Mouse (Mus musculus) heart, embryonic 11.5 days (tissue): Measurements from ENCODE around the gene Prpf4. TPM values are rescaled to one million over a fixed set of nuclear protein-coding genes. Genes with fewer than 3 reads are reported as not detected.

Experiments used
- ATAC-seq: fragments of 200-750 bp; cut with Nextera tagmentation; replicated peaks from 2 replicates; pipeline ENCODE4 v1.8.0; 2017; ENCODE audit warnings: moderate library complexity; ENCODE audit not compliant: insufficient number of reproducible peaks, low FRiP score, low TSS enrichment
- H3K27ac ChIP-seq: fragments of 300-500 bp; sonication (generic); 2 replicates; pipeline ENCODE4 v1.5.1; 2014; ENCODE audit warnings: mild to moderate bottlenecking, low read depth, low read length
- H3K27me3 ChIP-seq: fragments of 300-500 bp; sonication (generic); 2 replicates; pipeline ENCODE4 v1.6.1; 2014; ENCODE audit warnings: mild to moderate bottlenecking, low read length, mixed read lengths; ENCODE audit not compliant: control insufficient read depth, insufficient read depth
- H3K36me3 ChIP-seq: fragments of 300-500 bp; sonication (generic); 2 replicates; pipeline ENCODE4 v1.6.1; 2014; ENCODE audit warnings: mild to moderate bottlenecking, low read length, moderate library complexity, mixed read lengths; ENCODE audit not compliant: control insufficient read depth, insufficient read depth
- H3K4me1 ChIP-seq: fragments of 300-500 bp; sonication (generic); 2 replicates; pipeline ENCODE4 v1.6.1; 2014; ENCODE audit warnings: low read length; ENCODE audit not compliant: control insufficient read depth, insufficient read depth
- H3K4me2 ChIP-seq: fragments of 300-500 bp; sonication (generic); 2 replicates; pipeline ENCODE4 v1.6.1; 2014; ENCODE audit warnings: mild to moderate bottlenecking, moderate library complexity
- H3K4me3 ChIP-seq: fragments of 300-500 bp; sonication (generic); 2 replicates; pipeline ENCODE4 v1.5.1; 2014; ENCODE audit warnings: low read depth, low read length
- H3K9ac ChIP-seq: fragments of 300-500 bp; sonication (generic); 2 replicates; pipeline ENCODE4 v1.6.1; 2014; ENCODE audit warnings: mild to moderate bottlenecking, low read depth, low read length, moderate library complexity
- H3K9me3 ChIP-seq: fragments of 300-500 bp; sonication (generic); replicated peaks from 2 replicates; pipeline ENCODE4 v1.6.1; 2016; ENCODE audit warnings: low read length; ENCODE audit not compliant: control insufficient read depth
- WGBS: fragments of 180-500 bp; shearing (Covaris S2); extraction: QIAGEN DNeasy Blood & Tissue Kit; methylation state at CpG from one replicate; pipeline ENCODE4 v1.1.7; 2014; ENCODE audit not compliant: insufficient replicate concordance; 5-methylcytosine and 5-hydroxymethylcytosine counted together
- polyA plus RNA-seq: library from polyadenylated mRNA; unstranded; fragments of >200 nt; fragmentation: Nextera tagmentation; extraction: Ambion mirVana; gene quantifications from 2 replicates; pipeline ENCODE4 v1.2.1, GENCODE M21; 2014

Prpf4 gene
- polyA plus RNA-seq, 1 experiment from 2014 or later: 17.0 TPM

DNA sequence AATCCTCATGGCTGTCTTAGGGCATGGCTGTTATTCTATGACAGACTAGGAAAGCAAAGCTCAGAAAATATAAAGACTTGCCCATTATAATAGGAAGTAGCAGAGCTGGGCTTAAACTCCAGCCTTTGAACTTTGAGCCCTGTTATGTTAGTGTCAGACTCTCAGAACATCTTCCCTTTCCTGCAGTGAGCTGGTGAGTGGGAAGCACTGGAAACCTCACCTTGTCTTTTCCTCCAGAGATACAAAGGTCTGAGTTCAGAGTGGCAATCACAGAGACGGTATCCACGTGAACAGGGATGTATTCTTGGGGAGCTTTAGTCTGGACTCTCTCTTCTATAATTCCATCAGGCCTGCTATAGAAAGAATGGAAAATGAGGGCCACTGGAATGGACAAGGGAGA is 54.5 kb downstream of the Prpf4 start:
- no peaks in the 10 kb centered on the region for H3K27me3 ChIP-seq
- no peak overlapping the region for H3K4me2 ChIP-seq
- no peaks in the 10 kb centered on the region for H3K4me1 ChIP-seq
- no peak for ATAC-seq
- H3K36me3 ChIP-seq: no peaks in the 10 kb centered on the region
- 79% methylated on average over 2 of the region's 2 CpGs for WGBS
- no peaks in the 10 kb centered on the region for H3K9me3 ChIP-seq
- no peak overlapping the region for H3K27ac ChIP-seq
- no peak overlapping the region for H3K9ac ChIP-seq
- no peak overlapping the region for H3K4me3 ChIP-seq

DNA sequence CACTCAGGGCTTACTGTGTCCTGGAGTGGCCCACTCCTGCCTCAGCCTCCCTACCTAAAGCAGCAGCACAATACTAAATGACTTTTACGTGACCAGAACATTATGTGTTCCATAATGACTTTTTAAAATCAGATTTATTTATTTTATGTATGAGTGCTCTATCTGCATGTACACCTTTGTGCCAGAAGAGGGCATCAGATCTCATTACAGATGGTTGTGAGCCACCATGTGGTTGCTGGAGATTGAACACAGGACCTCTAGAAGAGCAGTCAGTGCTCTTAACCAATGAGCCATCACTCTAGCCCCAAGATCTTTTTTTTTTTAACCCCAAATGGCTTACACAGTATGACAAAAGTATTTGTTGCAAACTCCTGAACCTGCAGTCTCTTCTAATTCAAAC is 59.6 kb downstream of the Prpf4 start:
- Histone ChIP-seq H3K4me1 (no peaks in the 10 kb centered on the region), H3K27me3 (no peaks in the 10 kb centered on the region), H3K4me3 (no peak overlapping the region), H3K9ac (no peak overlapping the region), H3K36me3 (no peaks in the 10 kb centered on the region), H3K27ac (no peak overlapping the region), H3K9me3 (no peaks in the 10 kb centered on the region), H3K4me2 (no peak overlapping the region)
- ATAC-seq: no peak
- 84% methylated on average over 1 of the region's 1 CpGs for WGBS

DNA sequence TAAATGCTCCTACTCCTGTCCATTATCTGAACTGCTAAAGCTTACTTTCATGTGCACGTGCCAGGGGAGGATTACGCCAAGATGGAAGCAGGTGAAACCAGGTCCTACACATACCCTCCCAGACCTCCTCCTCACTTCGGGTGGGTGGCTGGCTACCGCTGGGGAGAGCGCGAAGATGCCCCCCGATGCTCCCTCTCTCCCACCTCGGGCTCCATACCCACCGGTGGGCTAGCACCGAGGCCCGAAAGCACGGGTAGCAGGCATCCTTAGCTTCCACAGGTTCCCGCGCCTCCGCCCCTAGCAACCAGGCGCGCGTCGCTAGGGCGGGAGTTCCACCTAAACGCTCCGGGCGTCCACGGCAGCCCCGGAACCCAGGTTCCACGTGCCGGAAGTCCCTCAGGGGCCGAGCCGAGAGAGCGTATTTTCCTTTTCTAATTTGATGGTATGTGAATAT is 62.0 kb downstream of the Prpf4 start, which contains the start of gene Wdr31:
Wdr31 (minus strand) TSS at position 299 of the 454 bp plus-strand sequence.
- Histone ChIP-seq H3K9ac (peak within 1 kb of the TSS; percentile 70), H3K27me3 (no peaks in the 10 kb centered on the region), H3K27ac (no peak within 1 kb of the TSS), H3K36me3 (no peaks in the 10 kb centered on the region), H3K9me3 (no peaks in the 10 kb centered on the region), H3K4me3 (peak within 1 kb of the TSS; percentile 69), H3K4me1 (no peaks in the 10 kb centered on the region), H3K4me2 (peak within 1 kb of the TSS; percentile 82)
- under 1% methylated on average over 30 of the region's 30 CpGs for WGBS
- peak; percentile 74 for ATAC-seq

DNA sequence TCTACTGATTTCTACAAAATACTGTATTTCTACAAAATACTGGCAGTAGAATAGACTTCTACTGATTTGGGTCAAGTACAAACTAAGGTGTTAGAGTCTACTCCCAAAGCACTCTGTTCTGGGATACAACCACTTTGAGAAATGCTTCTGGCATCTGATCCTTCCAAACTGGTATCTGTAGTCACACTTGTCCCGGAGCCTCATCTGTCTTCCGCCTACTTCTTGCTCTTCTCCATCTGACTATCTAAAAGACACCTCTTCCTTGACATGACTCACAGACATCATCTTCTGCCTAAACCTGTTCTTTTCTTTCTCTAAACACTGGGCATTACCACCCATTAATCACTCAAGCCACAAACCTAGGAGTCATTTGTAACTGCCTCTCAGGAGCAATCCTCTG is 63.5 kb downstream of the Prpf4 start:
- Histone ChIP-seq H3K27me3 (no peaks in the 10 kb centered on the region), H3K4me2 (no peak overlapping the region), H3K4me1 (no peaks in the 10 kb centered on the region), H3K27ac (no peak overlapping the region), H3K9me3 (no peaks in the 10 kb centered on the region), H3K4me3 (no peak overlapping the region), H3K9ac (no peak overlapping the region), H3K36me3 (no peaks in the 10 kb centered on the region)
- no peak for ATAC-seq
- WGBS: 87% methylated on average over 2 of the region's 2 CpGs

DNA sequence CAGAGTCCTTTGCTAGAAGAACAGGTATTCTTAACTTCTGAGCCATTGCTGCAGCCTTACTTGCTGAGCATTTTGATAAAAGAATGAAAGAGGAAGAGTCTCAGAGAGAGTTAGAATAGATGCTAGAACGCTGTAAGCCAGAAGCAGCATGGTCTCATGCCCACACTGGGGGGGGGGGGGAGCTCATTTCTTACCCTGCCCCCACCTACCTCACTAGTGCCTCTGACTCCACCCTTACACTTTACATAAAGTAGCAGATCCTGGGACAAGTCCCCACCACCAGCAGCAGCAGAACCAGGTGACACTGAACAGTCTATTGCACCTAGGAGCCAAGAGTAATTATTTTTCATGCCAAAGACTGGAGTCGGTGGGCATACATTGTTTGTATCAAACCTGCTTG is 66.5 kb downstream of the Prpf4 start:
- Histone ChIP-seq H3K4me1 (peaks cover 3% of the 10 kb centered on the region; the same call in 1 of the 2 replicates), H3K27ac (no peak overlapping the region), H3K9me3 (no peaks in the 10 kb centered on the region), H3K9ac (no peak overlapping the region), H3K4me3 (no peak overlapping the region), H3K27me3 (peaks cover 7% of the 10 kb centered on the region), H3K36me3 (no peaks in the 10 kb centered on the region), H3K4me2 (no peak overlapping the region)
- no peak for ATAC-seq
- WGBS: 86% methylated on average over 2 of the region's 2 CpGs

DNA sequence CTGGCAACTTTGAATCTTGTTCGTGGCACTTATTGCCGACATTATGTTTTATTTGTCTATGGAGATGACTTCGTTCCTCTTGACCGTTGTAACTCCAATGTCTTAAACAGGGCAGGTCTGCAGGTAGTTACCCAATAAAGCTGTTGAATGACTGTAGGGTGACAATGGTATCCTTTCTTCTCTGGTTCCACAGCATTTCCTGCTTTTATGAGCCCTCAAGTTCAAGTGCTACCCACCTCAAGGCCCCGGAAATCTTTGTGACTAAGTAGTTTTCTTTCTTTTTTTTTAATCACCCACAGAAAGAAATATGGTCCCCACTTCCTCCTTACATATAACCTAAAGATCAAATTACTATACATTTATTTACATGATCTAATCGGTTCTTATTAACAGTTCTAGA is 67.2 kb downstream of the Prpf4 start:
- no peak overlapping the region for H3K27ac ChIP-seq
- no peaks in the 10 kb centered on the region for H3K36me3 ChIP-seq
- no peak for ATAC-seq
- WGBS: 83% methylated on average over 6 of the region's 6 CpGs
- H3K4me1 ChIP-seq: peaks cover 4% of the 10 kb centered on the region; the same call in 1 of the 2 replicates
- peaks cover 8% of the 10 kb centered on the region for H3K27me3 ChIP-seq
- H3K9me3 ChIP-seq: no peaks in the 10 kb centered on the region
- H3K4me3 ChIP-seq: no peak overlapping the region
- H3K4me2 ChIP-seq: no peak overlapping the region
- no peak overlapping the region for H3K9ac ChIP-seq

Other genes with a start within 250 kb of the Prpf4 start
- 8.9 and 9.0 TPM in 2 replicates for gene Zfp37, start 177.8 kb upstream of the Prpf4 start, polyA plus RNA-seq
- gene Slc31a2, start 146.2 kb upstream of the Prpf4 start, polyA plus RNA-seq: 14.4 and 15.4 TPM in 2 replicates
- gene Fkbp15, start 48.2 kb upstream of the Prpf4 start, polyA plus RNA-seq: 15.9 and 17.6 TPM in 2 replicates
- 39.0 and 48.7 TPM in 2 replicates for gene Slc31a1, start 48.1 kb upstream of the Prpf4 start, polyA plus RNA-seq
- 101 and 103 TPM in 2 replicates for gene Cdc26, start 155 bp upstream of the Prpf4 start, polyA plus RNA-seq
- gene Rnf183, start 26.5 kb downstream of the Prpf4 start, polyA plus RNA-seq: not detected in 2 replicates
- gene Wdr31, start 62.1 kb downstream of the Prpf4 start, polyA plus RNA-seq: 2.9 and 3.0 TPM in 2 replicates
- 0.52 and 0.83 TPM in 2 replicates for gene Bspry, start 71.3 kb downstream of the Prpf4 start, polyA plus RNA-seq
- 6.7 and 11.4 TPM in 2 replicates for gene Hdhd3, start 94.7 kb downstream of the Prpf4 start, polyA plus RNA-seq
- gene Alad, start 111.1 kb downstream of the Prpf4 start, polyA plus RNA-seq: 117 and 140 TPM in 2 replicates
- 59.4 and 64.1 TPM in 2 replicates for gene Pole3, start 116.3 kb downstream of the Prpf4 start, polyA plus RNA-seq
- gene 4933430I17Rik, start 116.6 kb downstream of the Prpf4 start, polyA plus RNA-seq: 0.34 and 0.87 TPM in 2 replicates
- gene Rgs3, start 151.1 kb downstream of the Prpf4 start, polyA plus RNA-seq: 49.8 and 54.3 TPM in 2 replicates